Mouse (Mus musculus) heart, postnatal 0 days (tissue): ENCODE measurements around the gene Col18a1.

Experiments used
- CTCF ChIP-seq: IDR thresholded peaks from 2 replicates; pipeline ENCODE4 v1.5.1; 2016; ENCODE audit warnings: antibody characterized with exemption, control low read depth, low read depth
- EP300 ChIP-seq: IDR thresholded peaks from 2 replicates; pipeline ENCODE4 v1.6.1; 2016; ENCODE audit warnings: antibody characterized with exemption, low read depth

DNA sequence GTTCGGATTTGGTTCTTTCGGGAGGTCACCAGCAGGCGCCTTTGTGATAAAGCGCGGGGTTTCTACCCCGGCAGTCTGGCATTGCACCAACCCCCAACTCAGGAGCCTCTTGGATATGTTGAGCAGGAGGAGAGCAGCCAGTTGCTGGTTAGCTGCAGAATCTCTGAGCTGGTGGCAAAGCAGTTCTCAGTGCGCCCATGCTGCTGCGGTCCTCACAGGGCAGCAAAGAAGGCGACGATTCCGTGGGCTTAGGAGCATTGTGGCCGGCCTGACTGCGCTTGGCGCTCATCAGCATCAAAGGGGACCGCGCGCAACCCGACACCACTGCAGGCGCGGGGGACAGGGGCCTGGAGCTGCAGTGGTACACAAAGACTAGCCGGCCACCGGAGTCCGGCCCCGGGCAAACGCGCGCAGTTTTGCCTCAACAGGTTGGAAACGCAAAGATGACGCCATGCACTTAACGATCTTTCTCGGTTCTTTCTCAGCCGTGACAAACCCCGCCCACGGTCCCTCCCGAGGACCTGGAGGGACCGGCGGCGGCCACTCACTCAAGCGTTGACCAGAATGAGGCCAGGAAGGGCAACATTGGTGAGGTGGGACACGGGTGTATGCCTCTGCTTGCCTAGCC is 916 bp downstream of the Col18a1 start:
- TF ChIP-seq CTCF, result no peak
- no peak for TF ChIP-seq EP300
